Mouse (Mus musculus): ENCODE measurements around the gene Gm20388.

Gm20388 gene

DNA sequence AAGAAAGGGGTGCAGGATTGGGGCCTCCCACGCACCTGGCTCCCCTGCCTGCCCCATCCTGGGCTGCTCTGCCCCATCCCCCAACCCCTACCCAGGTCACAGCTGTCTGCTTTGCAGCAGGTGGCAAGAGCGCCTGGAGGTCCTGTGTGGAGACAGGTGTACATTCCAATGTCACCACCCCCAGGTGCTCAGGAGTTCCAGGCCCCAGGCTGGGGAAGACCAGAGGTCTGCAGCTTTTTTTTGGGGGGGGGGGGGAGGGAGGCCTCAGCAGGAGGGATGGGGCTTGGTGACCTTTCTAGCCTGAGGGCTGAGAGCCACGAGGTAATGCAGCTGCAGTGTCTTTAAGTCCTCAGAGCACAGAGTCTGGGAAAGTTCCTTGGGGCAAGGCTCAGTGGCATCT, 617.7 kb downstream of the Gm20388 start:
- intact Hi-C loops (cut with DNase I), result no loop called here

- intact Hi-C loops (cut with DNase I), result no loop called here
These were observed 618.6 kb downstream of the Gm20388 start for GRCm38 (mm10) chr8:120529226-120529625.

- intact Hi-C loops (cut with DNase I), result loop anchor here (10.0 kb wide), 1 partner anchor 356 kb away; the partner anchor contains the start of gene Fam92b
These were observed 620.5 kb downstream of the Gm20388 start for GRCm38 (mm10) chr8:120530954-120531656.

- intact Hi-C loops (cut with DNase I), result loop anchor here (10.0 kb wide), 1 partner anchor 357 kb away; the partner anchor contains the start of gene Fam92b
These were observed 621.3 kb downstream of the Gm20388 start for GRCm38 (mm10) chr8:120531775-120532516.

GRCm38 (mm10) chr8:120532517-120533215, 622.0 kb downstream of the Gm20388 start:
- intact Hi-C loops (cut with DNase I), result loop anchor here (10.0 kb wide), 1 partner anchor 358 kb away; the partner anchor contains the start of gene Fam92b

GRCm38 (mm10) chr8:120533380-120533779, 622.7 kb downstream of the Gm20388 start:
- intact Hi-C loops (cut with DNase I), result loop anchor here (10.0 kb wide), 1 partner anchor 359 kb away; the partner anchor contains the start of gene Fam92b

- intact Hi-C loops (cut with DNase I), result loop anchor here (10.0 kb wide), 1 partner anchor 359 kb away; the partner anchor contains the start of gene Fam92b
These were observed 623.4 kb downstream of the Gm20388 start for GRCm38 (mm10) chr8:120534080-120534479.

DNA sequence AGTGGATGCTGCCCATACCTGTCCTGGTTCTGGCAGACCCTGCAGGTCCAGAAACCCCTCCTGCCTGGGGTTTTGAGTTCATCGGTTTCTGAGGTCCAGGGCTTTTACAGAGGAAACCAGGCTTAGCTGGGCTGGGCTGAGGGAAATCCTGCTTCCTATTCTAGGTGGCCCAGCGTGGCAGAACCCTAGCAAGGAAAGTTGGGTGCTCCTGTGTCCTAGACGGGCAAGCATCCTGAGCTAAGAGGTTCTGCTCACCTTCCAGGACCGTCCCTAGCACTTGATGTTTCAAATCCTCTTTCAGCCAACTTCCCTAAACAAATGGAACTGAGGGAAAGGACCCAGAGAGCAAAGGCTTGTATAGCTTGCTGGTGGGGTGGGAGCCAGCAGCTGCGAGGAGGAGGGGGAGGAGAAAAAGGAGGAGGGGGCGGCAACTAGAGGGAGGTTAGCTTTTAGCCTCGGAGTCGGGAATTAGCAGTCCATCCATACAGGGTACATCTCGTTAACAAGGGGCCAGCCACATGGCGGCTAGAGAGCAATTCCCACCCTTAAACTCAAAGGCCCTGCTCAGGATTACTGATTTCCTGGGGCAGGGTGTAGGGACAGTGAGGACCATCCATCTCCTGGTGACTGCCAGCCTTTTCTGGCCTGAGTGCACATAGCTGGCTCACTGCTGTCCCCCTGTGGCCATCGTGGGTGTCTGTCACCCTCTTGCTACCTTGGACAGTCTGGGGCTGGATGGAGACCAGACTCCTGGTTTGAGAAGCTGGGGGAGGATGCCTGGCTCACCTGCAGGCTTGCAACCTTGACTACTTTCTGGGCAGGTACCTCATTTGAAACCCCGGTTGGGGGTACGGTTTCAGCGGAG, 624.1 kb downstream of the Gm20388 start:
- intact Hi-C loops (cut with DNase I), result loop anchor here (5.0 to 10.0 kb wide), 4 partner anchors 47 to 360 kb away; partner anchors contain the start of gene Fam92b

DNA sequence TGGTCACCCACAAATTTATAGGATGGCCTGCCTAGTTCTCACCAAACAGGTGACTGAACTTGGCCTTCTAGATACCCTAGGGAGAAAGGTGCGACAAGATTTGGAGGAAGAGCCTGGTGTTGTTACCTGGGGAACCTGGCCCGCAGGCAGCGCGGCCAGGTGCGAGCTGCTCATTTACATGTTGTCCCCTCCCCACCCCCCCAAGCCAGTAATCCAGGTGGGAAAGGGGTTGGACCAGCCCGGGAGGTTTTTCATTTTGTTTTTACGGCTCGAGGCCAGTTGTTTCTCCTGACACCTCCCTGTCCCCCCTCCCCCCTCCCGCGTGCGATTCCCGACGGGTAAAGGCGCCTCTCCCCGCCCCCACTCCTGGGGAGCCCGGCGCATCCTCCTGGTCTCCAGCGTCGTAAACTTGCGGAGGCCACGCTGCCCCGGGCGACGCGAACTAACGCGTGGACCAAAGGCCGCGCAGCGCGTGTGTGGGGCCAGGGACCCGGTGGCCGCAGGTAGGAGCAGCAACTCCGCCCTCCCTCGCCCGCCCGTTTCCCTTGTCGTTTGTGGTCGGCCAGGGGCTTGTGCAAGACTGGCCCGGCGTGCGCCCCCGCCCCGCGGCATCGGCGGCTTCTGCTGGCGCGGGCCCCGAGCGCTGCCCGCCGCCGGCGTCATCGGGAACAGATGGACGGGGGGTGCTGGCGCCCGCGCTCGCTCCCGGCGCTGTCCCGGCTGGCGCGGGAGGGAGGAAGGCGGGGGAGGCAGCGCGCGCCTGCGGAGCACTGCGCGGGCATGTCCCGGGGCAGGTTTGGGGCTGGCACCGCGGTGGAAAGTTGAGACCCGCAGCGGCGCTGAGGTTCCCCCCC, 625.0 kb downstream of the Gm20388 start:
- intact Hi-C loops (cut with DNase I), result loop anchor here (5.0 to 10.0 kb wide), 4 partner anchors 48 to 361 kb away; partner anchors contain the start of gene Fam92b

GRCm38 (mm10) chr8:120536306-120537206, 625.9 kb downstream of the Gm20388 start:
- intact Hi-C loops (cut with DNase I), result loop anchor here (5.0 to 10.0 kb wide), 4 partner anchors 49 to 362 kb away; partner anchors contain the start of gene Fam92b

DNA sequence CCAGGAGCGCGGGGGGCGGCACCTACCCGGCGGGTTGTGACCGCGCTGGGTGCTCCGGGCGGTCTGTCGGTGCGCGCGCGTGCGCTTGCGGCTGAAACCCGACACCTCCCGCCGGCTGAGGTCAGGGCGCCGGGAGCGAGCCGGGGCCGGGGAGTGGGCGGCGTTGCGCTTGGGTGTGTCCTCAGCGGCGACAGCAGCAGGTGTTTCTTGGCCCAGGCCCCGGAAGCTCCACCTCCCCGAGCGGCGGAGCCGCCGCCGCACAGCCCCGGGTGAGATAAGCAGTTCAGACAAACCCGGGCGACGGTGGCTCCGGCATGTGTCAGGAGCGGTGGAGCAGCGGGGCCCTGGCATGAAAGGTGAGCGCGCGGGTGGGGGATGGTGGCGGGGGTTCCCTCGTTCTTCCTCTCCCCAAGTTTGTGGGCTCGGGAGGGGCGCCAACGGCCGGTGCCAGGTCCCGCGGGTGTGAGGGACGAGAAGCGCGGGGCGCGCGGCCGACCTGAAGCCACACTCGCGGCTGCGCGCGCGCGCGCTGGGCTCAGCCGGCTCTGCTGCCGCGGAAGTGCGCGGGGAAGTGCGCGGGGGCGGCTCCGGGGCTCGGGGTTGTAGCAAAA, 626.7 kb downstream of the Gm20388 start:
- intact Hi-C loops (cut with DNase I), result loop anchor here (5.0 to 10.0 kb wide), 4 partner anchors 50 to 363 kb away; partner anchors contain the start of gene Fam92b

DNA sequence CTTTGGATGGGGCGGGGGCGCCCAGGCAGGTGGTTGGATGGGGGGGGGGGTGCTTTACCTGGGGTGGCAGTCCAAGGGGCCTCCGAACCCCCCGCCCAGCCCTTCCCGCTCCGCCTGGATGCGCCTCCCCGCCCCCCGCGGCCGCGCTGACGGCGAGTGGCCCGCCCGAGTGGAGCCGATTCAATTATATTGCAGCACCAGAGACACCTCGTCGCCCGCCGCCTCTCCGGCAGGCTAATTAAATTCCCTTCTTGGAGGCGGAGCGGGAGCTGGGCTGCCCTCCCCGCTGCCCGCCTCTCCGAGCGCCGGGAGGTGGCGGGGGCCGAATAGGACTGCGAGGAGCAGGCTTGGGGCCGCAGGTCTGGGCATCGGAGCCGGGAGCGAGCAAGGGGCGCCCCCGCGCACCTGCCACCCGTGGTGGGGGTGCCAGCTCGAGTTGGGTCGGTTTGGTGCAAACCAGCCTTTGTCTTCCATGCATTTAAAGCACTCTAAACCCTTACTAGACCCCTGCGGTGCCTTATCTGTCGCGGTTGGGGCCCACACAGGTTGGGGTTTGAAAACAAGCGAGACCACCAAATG, 627.3 kb downstream of the Gm20388 start:
- intact Hi-C loops (cut with DNase I), result loop anchor here (5.0 to 10.0 kb wide), 4 partner anchors 51 to 363 kb away; partner anchors contain the start of gene Fam92b

GRCm38 (mm10) chr8:120538397-120539240, 628.0 kb downstream of the Gm20388 start:
- intact Hi-C loops (cut with DNase I), result loop anchor here (5.0 to 10.0 kb wide), 4 partner anchors 51 to 364 kb away; partner anchors contain the start of gene Fam92b

- intact Hi-C loops (cut with DNase I), result loop anchor here (5.0 to 10.0 kb wide), 4 partner anchors 52 to 365 kb away; partner anchors contain the start of gene Fam92b
These were observed 628.7 kb downstream of the Gm20388 start for GRCm38 (mm10) chr8:120539381-120539774.

GRCm38 (mm10) chr8:120539775-120540625, 629.4 kb downstream of the Gm20388 start:
- intact Hi-C loops (cut with DNase I), result loop anchor here (5.0 to 10.0 kb wide), 4 partner anchors 53 to 365 kb away; partner anchors contain the start of gene Fam92b

All from adrenal gland (tissue).